Mouse (Mus musculus) hematopoietic stem cell, adult 5-6 weeks (primary cell): ENCODE measurements around the gene Rhobtb1. TPM values are rescaled to one million over a fixed set of nuclear protein-coding genes. Genes with fewer than 3 reads are reported as not detected.

Source experiments
- total RNA-seq: library from RNA; stranded (forward); fragments of 172-1452, 232-1000 nt; gene quantifications from 2 replicates; pipeline ENCODE4 v1.2.3, GENCODE M21; 2017

The Rhobtb1 gene
- total RNA-seq, 1 experiment from 2014 or later, result 4.6 TPM

Other genes with a start within 250 kb of the Rhobtb1 start
- gene A930033H14Rik, start 61.7 kb downstream of the Rhobtb1 start, total RNA-seq, result 2.4 and 2.9 TPM in 2 replicates
- gene Cdk1, start 201.5 kb downstream of the Rhobtb1 start, total RNA-seq, result 145 and 166 TPM in 2 replicates
- gene Ank3, start 247.3 kb downstream of the Rhobtb1 start, total RNA-seq, result 1.6 TPM in 1 of 2 replicates, not detected in the other